Mouse (Mus musculus): ENCODE data around the gene Kazn. TPM values are rescaled to one million over a fixed set of nuclear protein-coding genes. Genes with fewer than 3 reads are reported as not detected.

The Kazn gene
- polyA plus RNA-seq, 1 experiment from 2014 or later: 5.8 TPM

DNA sequence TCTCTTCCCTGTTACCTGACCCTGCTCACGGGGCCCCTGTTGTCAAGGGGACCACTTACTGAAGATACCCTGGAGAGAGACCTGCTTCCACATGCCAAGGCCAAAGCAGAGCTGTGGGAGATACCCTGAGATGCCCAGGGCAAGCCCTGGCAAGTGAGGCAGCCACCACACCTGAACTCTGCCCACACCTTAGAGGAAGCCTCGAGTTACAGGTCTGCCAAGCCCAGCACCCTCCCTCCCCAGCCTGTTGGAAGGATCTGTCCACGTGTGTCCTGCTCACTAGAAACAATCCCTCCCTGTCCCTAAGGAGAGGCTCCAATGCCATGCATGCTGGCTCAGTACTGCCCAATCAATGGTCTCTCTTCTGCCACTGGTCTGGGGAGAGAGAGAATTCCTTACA, 56.2 kb downstream of the Kazn start:
- H3K4me2 ChIP-seq: no peak overlapping the region
- no peaks in the 10 kb centered on the region for H3K27me3 ChIP-seq (ENCODE audit: control insufficient read depth, insufficient read depth, low read length)
- ATAC-seq (replicated peaks; ENCODE audit: insufficient number of reproducible peaks, low FRiP score, low TSS enrichment): no peak
- H3K9ac ChIP-seq (ENCODE audit: low read depth, low read length): no peak overlapping the region
- H3K27ac ChIP-seq (ENCODE audit: low read depth, low read length): no peak overlapping the region
- peaks cover 32% of the 10 kb centered on the region for H3K4me1 ChIP-seq (ENCODE audit: control insufficient read depth, insufficient read depth, low read length)
- 63% methylated on average over 3 of the region's 3 CpGs for WGBS (ENCODE audit: insufficient replicate concordance)
- 0 out of 2 replicates have a peak, but pooled peaks cover 2% of the 10 kb centered on the region for H3K9me3 ChIP-seq (replicated peaks; ENCODE audit: control insufficient read depth, low read length)
- no peaks in the 10 kb centered on the region; the same call in 1 of the 2 replicates for H3K36me3 ChIP-seq (ENCODE audit: control insufficient read depth, insufficient read depth, low read length)
- no peak overlapping the region for H3K4me3 ChIP-seq (ENCODE audit: low read depth, low read length)

DNA sequence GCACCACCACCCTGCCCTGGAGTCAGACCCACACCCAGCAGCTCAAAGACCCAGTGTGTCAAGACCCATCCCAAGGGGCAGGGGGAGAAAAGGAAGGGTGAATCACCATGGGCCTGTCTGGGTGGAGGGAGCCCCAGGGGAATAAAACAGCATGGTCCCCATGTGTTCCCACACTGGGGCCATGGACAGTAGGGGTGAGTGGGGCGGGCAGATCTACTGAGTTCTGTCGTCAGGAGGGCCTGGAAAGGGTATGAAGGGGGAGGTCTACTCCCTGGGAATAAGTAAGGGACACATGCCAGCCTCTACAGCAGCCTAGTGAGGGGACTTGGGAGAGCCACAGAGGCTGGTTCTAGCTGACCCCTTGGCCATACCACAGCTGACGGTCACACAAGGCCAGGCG, 57.6 kb downstream of the Kazn start:
- Histone ChIP-seq H3K4me1 (ENCODE audit: control insufficient read depth, insufficient read depth, low read length) (peaks cover 32% of the 10 kb centered on the region), H3K27ac (ENCODE audit: low read depth, low read length) (no peak overlapping the region)
- 86% methylated on average over 4 of the region's 4 CpGs for WGBS (ENCODE audit: insufficient replicate concordance)

DNA sequence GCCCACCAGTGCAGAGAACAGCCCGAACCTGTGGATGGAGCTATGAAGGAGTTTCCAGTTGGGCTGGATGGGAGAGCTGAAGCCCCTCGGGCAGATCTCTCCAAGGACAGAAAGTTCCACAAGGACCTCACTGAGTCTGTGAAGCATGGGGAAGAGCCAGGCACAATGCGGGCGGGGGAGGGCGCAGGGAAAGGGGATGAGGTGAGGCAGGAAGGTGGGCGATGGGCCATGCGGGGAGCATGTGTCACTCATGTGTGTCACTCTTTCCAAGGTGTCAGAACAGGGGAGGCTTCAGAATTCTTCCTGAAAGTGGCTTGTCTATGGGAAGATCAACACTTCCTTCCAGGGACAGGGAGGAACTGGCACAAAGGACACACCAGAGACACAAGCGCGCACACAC, 58.3 kb downstream of the Kazn start:
- H3K9ac ChIP-seq (ENCODE audit: low read depth, low read length): no peak overlapping the region
- H3K9me3 ChIP-seq (replicated peaks; ENCODE audit: control insufficient read depth, low read length): no peaks in the 10 kb centered on the region
- WGBS (ENCODE audit: insufficient replicate concordance): 83% methylated on average over 9 of the region's 9 CpGs
- H3K4me1 ChIP-seq (ENCODE audit: control insufficient read depth, insufficient read depth, low read length): peaks cover 32% of the 10 kb centered on the region
- H3K27me3 ChIP-seq (ENCODE audit: control insufficient read depth, insufficient read depth, low read length): no peaks in the 10 kb centered on the region
- no peak overlapping the region for H3K4me2 ChIP-seq
- H3K4me3 ChIP-seq (ENCODE audit: low read depth, low read length): no peak overlapping the region
- H3K36me3 ChIP-seq (ENCODE audit: control insufficient read depth, insufficient read depth, low read length): no peaks in the 10 kb centered on the region
- peak overlapping the region; percentile 77 for H3K27ac ChIP-seq (ENCODE audit: low read depth, low read length)
- no peak for ATAC-seq (replicated peaks; ENCODE audit: insufficient number of reproducible peaks, low FRiP score, low TSS enrichment)

More for the DNA sequence above, 57.6 kb downstream of the Kazn start:
- no peak overlapping the region for H3K9ac ChIP-seq (ENCODE audit: low read depth, low read length)
- no peaks in the 10 kb centered on the region; the same call in 1 of the 2 replicates for H3K36me3 ChIP-seq (ENCODE audit: control insufficient read depth, insufficient read depth, low read length)
- H3K9me3 ChIP-seq (replicated peaks; ENCODE audit: control insufficient read depth, low read length): 0 out of 2 replicates have a peak, but pooled peaks cover 2% of the 10 kb centered on the region
- H3K4me3 ChIP-seq (ENCODE audit: low read depth, low read length): no peak overlapping the region
- no peaks in the 10 kb centered on the region for H3K27me3 ChIP-seq (ENCODE audit: control insufficient read depth, insufficient read depth, low read length)
- ATAC-seq (replicated peaks; ENCODE audit: insufficient number of reproducible peaks, low FRiP score, low TSS enrichment): no peak
- no peak overlapping the region for H3K4me2 ChIP-seq

DNA sequence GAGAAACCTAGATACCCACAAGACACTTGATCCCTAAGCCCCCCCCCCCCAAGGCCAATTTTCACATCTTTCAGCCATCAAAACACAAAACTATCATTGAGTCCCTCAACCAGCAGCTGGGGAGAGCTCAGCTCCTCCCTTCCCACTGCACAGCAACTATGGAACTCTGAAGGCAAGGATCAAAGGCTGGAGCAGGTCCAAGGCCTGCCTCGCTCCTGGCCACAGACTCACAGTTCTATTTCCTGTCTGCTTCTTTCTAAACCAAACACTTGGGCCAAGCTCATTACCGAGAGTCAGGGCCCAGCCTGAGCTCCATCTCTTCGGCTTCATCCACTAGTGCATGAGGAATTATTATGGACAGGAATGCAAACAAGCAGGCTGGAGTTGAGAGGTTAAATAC, 58.9 kb downstream of the Kazn start:
- Histone ChIP-seq H3K4me1 (ENCODE audit: control insufficient read depth, insufficient read depth, low read length) (peaks cover 32% of the 10 kb centered on the region), H3K4me3 (ENCODE audit: low read depth, low read length) (no peak overlapping the region), H3K9ac (ENCODE audit: low read depth, low read length) (no peak overlapping the region), H3K4me2 (no peak overlapping the region), H3K9me3 (replicated peaks; ENCODE audit: control insufficient read depth, low read length) (no peaks in the 10 kb centered on the region), H3K27me3 (ENCODE audit: control insufficient read depth, insufficient read depth, low read length) (no peaks in the 10 kb centered on the region), H3K36me3 (ENCODE audit: control insufficient read depth, insufficient read depth, low read length) (no peaks in the 10 kb centered on the region), H3K27ac (ENCODE audit: low read depth, low read length) (peak overlapping the region; percentile 77)
- 23% methylated on average over 3 of the region's 3 CpGs for WGBS (ENCODE audit: insufficient replicate concordance)
- ATAC-seq (replicated peaks; ENCODE audit: insufficient number of reproducible peaks, low FRiP score, low TSS enrichment): no peak

DNA sequence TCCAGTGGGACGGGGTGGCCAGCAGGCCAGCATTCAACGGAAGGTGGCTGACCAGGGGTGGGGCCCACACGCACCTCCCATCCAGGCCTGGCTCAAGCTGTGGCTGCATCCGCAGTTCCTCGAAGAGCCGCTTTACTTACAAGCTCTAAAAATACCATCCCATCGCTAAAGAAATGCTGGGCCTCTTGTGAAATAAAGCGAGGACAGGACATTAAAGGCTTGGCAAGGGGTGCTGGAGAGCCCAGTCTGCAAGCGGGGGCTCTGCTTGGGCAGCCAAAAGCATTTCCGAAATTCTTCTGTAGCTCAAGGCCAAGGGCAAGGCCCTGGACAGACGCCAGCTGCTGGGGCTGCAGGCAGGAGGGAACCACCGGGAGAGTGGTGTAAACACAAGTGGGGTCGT, 59.7 kb downstream of the Kazn start:
- peak overlapping the region; percentile 33 for H3K4me2 ChIP-seq
- H3K4me1 ChIP-seq (ENCODE audit: control insufficient read depth, insufficient read depth, low read length): peaks cover 35% of the 10 kb centered on the region
- H3K27me3 ChIP-seq (ENCODE audit: control insufficient read depth, insufficient read depth, low read length): no peaks in the 10 kb centered on the region
- peak overlapping the region; percentile 77 for H3K27ac ChIP-seq (ENCODE audit: low read depth, low read length)
- no peaks in the 10 kb centered on the region for H3K36me3 ChIP-seq (ENCODE audit: control insufficient read depth, insufficient read depth, low read length)
- no peak overlapping the region for H3K4me3 ChIP-seq (ENCODE audit: low read depth, low read length)
- 0 out of 2 replicates have a peak overlapping the region, but pooled peaks have one; percentile 6 for H3K9ac ChIP-seq (ENCODE audit: low read depth, low read length)
- H3K9me3 ChIP-seq (replicated peaks; ENCODE audit: control insufficient read depth, low read length): no peaks in the 10 kb centered on the region
- ATAC-seq (replicated peaks; ENCODE audit: insufficient number of reproducible peaks, low FRiP score, low TSS enrichment): peak; percentile 44; the same call in 1 of the 2 replicates
- WGBS (ENCODE audit: insufficient replicate concordance): 31% methylated on average over 13 of the region's 13 CpGs

DNA sequence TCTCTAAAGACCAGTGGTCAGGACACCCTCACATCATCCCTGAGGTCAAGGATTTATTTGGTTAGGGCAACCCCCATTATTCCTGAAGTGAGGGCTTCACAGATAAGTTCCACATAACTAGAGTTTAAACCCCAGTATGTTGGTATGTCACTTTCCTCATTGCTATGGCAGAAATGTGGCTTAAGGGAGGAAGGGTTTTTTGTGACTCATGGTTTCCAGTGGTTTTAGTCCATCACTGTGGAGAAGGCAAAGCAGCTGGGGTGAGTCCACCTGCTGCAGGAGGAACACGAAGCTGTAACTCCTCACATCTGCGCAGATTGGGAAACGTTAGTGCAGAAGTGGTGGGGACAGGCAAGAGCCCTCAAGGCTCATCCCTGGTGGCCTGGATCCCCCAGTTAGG, 62.5 kb downstream of the Kazn start:
- Histone ChIP-seq H3K27me3 (ENCODE audit: control insufficient read depth, insufficient read depth, low read length) (no peaks in the 10 kb centered on the region), H3K9ac (ENCODE audit: low read depth, low read length) (no peak overlapping the region), H3K27ac (ENCODE audit: low read depth, low read length) (no peak overlapping the region), H3K4me3 (ENCODE audit: low read depth, low read length) (no peak overlapping the region), H3K4me1 (ENCODE audit: control insufficient read depth, insufficient read depth, low read length) (peaks cover 55% of the 10 kb centered on the region), H3K36me3 (ENCODE audit: control insufficient read depth, insufficient read depth, low read length) (no peaks in the 10 kb centered on the region), H3K4me2 (no peak overlapping the region), H3K9me3 (replicated peaks; ENCODE audit: control insufficient read depth, low read length) (no peaks in the 10 kb centered on the region)
- no peak for ATAC-seq (replicated peaks; ENCODE audit: insufficient number of reproducible peaks, low FRiP score, low TSS enrichment)
- 96% methylated on average over 3 of the region's 3 CpGs for WGBS (ENCODE audit: insufficient replicate concordance)

DNA sequence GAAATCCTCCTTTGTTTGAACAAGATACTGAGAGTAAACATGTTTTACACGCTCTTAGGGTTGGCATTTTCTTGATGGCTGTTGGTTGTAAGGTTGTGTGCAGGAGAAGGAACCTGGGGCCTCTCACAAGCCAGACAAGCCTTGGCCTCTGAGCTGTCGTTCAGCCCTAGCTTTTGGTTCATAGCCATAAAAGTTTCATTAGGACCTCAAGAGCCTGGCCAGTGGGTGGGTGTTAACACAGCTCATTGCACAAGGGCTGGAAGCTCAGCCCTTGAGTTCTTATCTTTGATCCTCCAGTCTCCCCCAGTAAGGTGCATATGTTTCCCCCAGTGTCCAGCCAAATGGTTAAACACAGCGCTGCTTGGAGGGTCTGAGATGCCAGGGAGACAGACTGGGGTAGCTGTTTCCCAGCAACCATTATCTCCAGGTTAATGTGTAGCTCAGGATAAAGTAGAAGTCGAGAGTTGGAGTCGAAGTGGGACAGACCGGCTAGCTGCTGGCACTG, 65.2 kb downstream of the Kazn start:
- no peaks in the 10 kb centered on the region for H3K9me3 ChIP-seq (replicated peaks; ENCODE audit: control insufficient read depth, low read length)
- H3K4me2 ChIP-seq: no peak overlapping the region
- H3K9ac ChIP-seq (ENCODE audit: low read depth, low read length): no peak overlapping the region
- peak overlapping the region; percentile 32; the same call in 1 of the 2 replicates for H3K27ac ChIP-seq (ENCODE audit: low read depth, low read length)
- peaks cover 43% of the 10 kb centered on the region for H3K4me1 ChIP-seq (ENCODE audit: control insufficient read depth, insufficient read depth, low read length)
- WGBS (ENCODE audit: insufficient replicate concordance): 22% methylated on average over 6 of the region's 6 CpGs
- 0 out of 2 replicates have a peak, but pooled peaks have one; percentile 11 for ATAC-seq (replicated peaks; ENCODE audit: insufficient number of reproducible peaks, low FRiP score, low TSS enrichment)
- H3K27me3 ChIP-seq (ENCODE audit: control insufficient read depth, insufficient read depth, low read length): no peaks in the 10 kb centered on the region
- H3K36me3 ChIP-seq (ENCODE audit: control insufficient read depth, insufficient read depth, low read length): no peaks in the 10 kb centered on the region
- H3K4me3 ChIP-seq (ENCODE audit: low read depth, low read length): no peak overlapping the region

DNA sequence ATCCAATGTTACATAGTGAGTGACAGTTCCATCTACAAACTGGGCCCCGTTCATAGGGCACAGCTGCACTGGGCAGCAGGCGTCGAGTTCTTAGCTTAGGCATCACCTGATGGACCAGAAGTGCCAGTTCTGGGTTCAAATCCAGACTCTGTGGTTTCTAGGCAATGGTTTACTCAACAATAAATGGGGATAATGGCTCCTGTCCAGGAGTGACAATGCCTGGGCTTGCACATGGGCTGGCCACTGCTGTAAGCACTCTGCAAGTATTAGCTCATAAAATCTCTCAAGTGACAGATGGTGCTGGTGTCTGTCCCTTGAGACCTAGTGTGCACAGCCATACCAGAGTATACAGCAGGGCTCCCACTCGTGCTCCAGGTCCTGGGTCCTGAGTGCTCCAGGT, 66.3 kb downstream of the Kazn start:
- H3K27ac ChIP-seq (ENCODE audit: low read depth, low read length): no peak overlapping the region
- ATAC-seq (replicated peaks; ENCODE audit: insufficient number of reproducible peaks, low FRiP score, low TSS enrichment): no peak
- H3K9ac ChIP-seq (ENCODE audit: low read depth, low read length): no peak overlapping the region
- no peaks in the 10 kb centered on the region for H3K27me3 ChIP-seq (ENCODE audit: control insufficient read depth, insufficient read depth, low read length)
- no peaks in the 10 kb centered on the region for H3K9me3 ChIP-seq (replicated peaks; ENCODE audit: control insufficient read depth, low read length)
- H3K4me1 ChIP-seq (ENCODE audit: control insufficient read depth, insufficient read depth, low read length): peaks cover 36% of the 10 kb centered on the region
- 80% methylated on average over 4 of the region's 4 CpGs for WGBS (ENCODE audit: insufficient replicate concordance)
- H3K4me3 ChIP-seq (ENCODE audit: low read depth, low read length): no peak overlapping the region
- no peaks in the 10 kb centered on the region for H3K36me3 ChIP-seq (ENCODE audit: control insufficient read depth, insufficient read depth, low read length)
- H3K4me2 ChIP-seq: no peak overlapping the region

DNA sequence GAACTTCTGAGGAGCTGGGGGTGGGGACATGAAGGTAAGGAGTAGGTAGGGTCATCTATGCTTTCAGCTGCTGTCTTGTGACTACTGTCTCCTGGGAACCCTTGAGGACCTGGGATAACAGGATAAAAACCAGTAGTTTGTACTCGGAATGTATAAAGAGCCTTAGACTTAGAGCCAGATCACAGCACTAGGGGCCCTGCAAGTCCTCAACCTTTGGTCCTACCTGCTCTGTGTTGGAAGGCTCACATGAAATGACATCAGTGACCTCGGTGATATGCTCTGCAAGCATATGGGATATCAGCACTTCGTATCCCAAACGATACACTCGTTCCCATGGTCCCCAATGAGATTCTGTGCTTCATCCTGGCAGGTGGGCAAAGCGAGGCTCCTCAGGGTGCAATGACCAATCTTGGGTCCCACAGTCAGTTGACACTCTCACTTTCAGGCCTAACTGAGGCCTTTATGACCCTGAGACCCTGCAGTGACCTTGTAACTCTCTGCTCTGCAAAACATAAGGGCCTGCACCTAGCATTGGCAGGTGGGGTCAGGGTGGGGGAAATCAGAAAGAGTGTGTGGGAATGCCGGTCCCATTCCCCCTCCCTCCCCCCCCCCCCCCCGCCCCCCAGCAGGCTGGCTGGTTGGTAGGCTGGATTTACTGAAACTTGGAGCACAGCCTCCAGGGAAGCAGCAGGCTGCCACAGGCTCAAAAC, 67.3 kb downstream of the Kazn start:
- Histone ChIP-seq H3K36me3 (ENCODE audit: control insufficient read depth, insufficient read depth, low read length) (no peaks in the 10 kb centered on the region), H3K9me3 (replicated peaks; ENCODE audit: control insufficient read depth, low read length) (no peaks in the 10 kb centered on the region), H3K4me1 (ENCODE audit: control insufficient read depth, insufficient read depth, low read length) (peaks cover 36% of the 10 kb centered on the region), H3K4me3 (ENCODE audit: low read depth, low read length) (no peak overlapping the region), H3K27me3 (ENCODE audit: control insufficient read depth, insufficient read depth, low read length) (no peaks in the 10 kb centered on the region), H3K9ac (ENCODE audit: low read depth, low read length) (no peak overlapping the region), H3K4me2 (no peak overlapping the region), H3K27ac (ENCODE audit: low read depth, low read length) (no peak overlapping the region)
- WGBS (ENCODE audit: insufficient replicate concordance): 59% methylated on average over 8 of the region's 8 CpGs
- ATAC-seq (replicated peaks; ENCODE audit: insufficient number of reproducible peaks, low FRiP score, low TSS enrichment): no peak
